Mouse (Mus musculus) liver, postnatal 0 days (tissue): Measurements from ENCODE around the gene March6. TPM values are rescaled to one million over a fixed set of nuclear protein-coding genes. Genes with fewer than 3 reads are reported as not detected.

Experiments used
- ATAC-seq: fragments of 200-750 bp; cut with Nextera tagmentation; 2 replicates; pipeline ENCODE4 v1.8.0; 2017; ENCODE audit warnings: mild to moderate bottlenecking, moderate library complexity
- DNase-seq: peaks from one replicate; pipeline ENCODE4 v3.0.0-alpha.2; 2016
- H3K27ac ChIP-seq: fragments of 300-500 bp; sonication (generic); 2 replicates; pipeline ENCODE4 v1.5.1; 2014; ENCODE audit warnings: antibody characterized with exemption, moderate library complexity, mild to moderate bottlenecking, low read depth
- H3K27me3 ChIP-seq: fragments of 300-500 bp; sonication (generic); 2 replicates; pipeline ENCODE4 v1.6.1; 2014; ENCODE audit warnings: low read length, control low read depth, mixed read lengths; ENCODE audit not compliant: insufficient read depth
- H3K36me3 ChIP-seq: fragments of 300-500 bp; sonication (generic); replicated peaks from 2 replicates; pipeline ENCODE4 v1.6.1; 2014; ENCODE audit warnings: mild to moderate bottlenecking, control low read depth, low read length, moderate library complexity, mixed read lengths; ENCODE audit not compliant: insufficient read depth
- H3K4me1 ChIP-seq: fragments of 300-500 bp; sonication (generic); 2 replicates; pipeline ENCODE4 v1.6.1; 2014; ENCODE audit warnings: antibody characterized with exemption, mild to moderate bottlenecking, control low read depth; ENCODE audit not compliant: insufficient read depth
- H3K4me2 ChIP-seq: fragments of 300-500 bp; sonication (generic); 2 replicates; pipeline ENCODE4 v1.6.1; 2014; ENCODE audit warnings: low read depth, mild to moderate bottlenecking, low read length, moderate library complexity, mixed read lengths
- H3K4me3 ChIP-seq: fragments of 300-500 bp; sonication (generic); 2 replicates; pipeline ENCODE4 v1.5.1; 2014; ENCODE audit warnings: low read depth, low read length
- H3K9ac ChIP-seq: fragments of 300-500 bp; sonication (generic); replicated peaks from 2 replicates; pipeline ENCODE4 v1.6.1; 2014; ENCODE audit warnings: mild to moderate bottlenecking, moderate library complexity
- H3K9me3 ChIP-seq: fragments of 300-500 bp; sonication (generic); 2 replicates; pipeline ENCODE4 v1.6.1; 2016; ENCODE audit warnings: mild to moderate bottlenecking, control low read depth, low read length, mixed read lengths
- CTCF ChIP-seq: sonication (generic); IDR thresholded peaks from 2 replicates; pipeline ENCODE4 v1.5.1; 2016; ENCODE audit warnings: antibody characterized with exemption, low read depth
- EP300 ChIP-seq: IDR thresholded peaks from 2 replicates; pipeline ENCODE4 v1.6.1; 2016; ENCODE audit warnings: antibody characterized with exemption, low read depth, mild to moderate bottlenecking
- WGBS: fragments of 180-500 bp; shearing (Covaris S2); extraction: QIAGEN DNeasy Blood & Tissue Kit; methylation state at CpG from one replicate; pipeline ENCODE4 v1.1.7; 2014; ENCODE audit not compliant: insufficient replicate concordance; 5-methylcytosine and 5-hydroxymethylcytosine counted together
- polyA plus RNA-seq: library from polyadenylated mRNA; unstranded; fragments of >200 nt; fragmentation: Nextera tagmentation; extraction: Ambion mirVana; gene quantifications from 2 replicates; pipeline ENCODE4 v1.2.1, GENCODE M21; 2015

The March6 gene
- polyA plus RNA-seq, 1 experiment from 2014 or later, result 17.3 TPM

DNA sequence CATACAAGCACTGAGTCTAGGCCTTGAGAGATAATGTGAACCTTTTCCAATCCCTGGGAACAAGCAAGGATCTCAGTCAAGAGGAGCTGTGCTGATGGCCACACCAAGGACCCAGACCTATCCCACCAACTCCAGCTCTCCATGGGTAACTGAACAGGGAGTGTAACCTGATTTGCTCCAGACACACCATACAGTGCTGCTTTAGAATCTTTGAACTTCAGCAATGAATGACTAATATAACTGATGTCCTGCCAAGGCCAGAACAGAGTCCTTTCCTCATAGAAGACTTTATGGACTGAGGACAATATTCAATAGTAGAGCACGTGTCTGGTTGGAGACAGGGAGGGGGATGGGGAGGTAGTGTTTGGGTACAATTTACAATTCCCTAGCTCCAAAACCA, 14.2 kb upstream of the March6 start:
- Histone ChIP-seq H3K9me3 (no peaks in the 10 kb centered on the region), H3K4me1 (peaks cover 49% of the 10 kb centered on the region), H3K9ac (no peak overlapping the region), H3K4me2 (peak overlapping the region; percentile 4; the same call in 1 of the 2 replicates), H3K4me3 (no peak overlapping the region), H3K36me3 (no peaks in the 10 kb centered on the region), H3K27ac (peak overlapping the region; percentile 60), H3K27me3 (no peaks in the 10 kb centered on the region)
- DNase-seq (no peak), ATAC-seq (peak; percentile 78)
- WGBS, result 41% methylated on average over 1 of the region's 1 CpGs
- TF ChIP-seq EP300 (peak; percentile 18; the same call in 1 of the 2 replicates), CTCF (no peak)

GRCm38 (mm10) chr15:31543246-31543645, 12.4 kb upstream of the March6 start:
- 0 out of 2 replicates have a peak overlapping the region, but pooled peaks have one; percentile 71 for H3K27ac ChIP-seq
- H3K27me3 ChIP-seq, result no peaks in the 10 kb centered on the region
- H3K4me2 ChIP-seq, result no peak overlapping the region
- H3K9ac ChIP-seq, result no peak overlapping the region
- H3K4me3 ChIP-seq, result no peak overlapping the region
- DNase-seq, result no peak
- H3K9me3 ChIP-seq, result no peaks in the 10 kb centered on the region
- no peaks in the 10 kb centered on the region for H3K36me3 ChIP-seq
- peak; percentile 16; the same call in 1 of the 2 replicates for ATAC-seq
- WGBS, result 9% methylated on average over 3 of the region's 3 CpGs
- TF ChIP-seq CTCF (no peak), EP300 (no peak)
- H3K4me1 ChIP-seq, result peaks cover 53% of the 10 kb centered on the region

- Histone ChIP-seq H3K9me3 (no peaks in the 10 kb centered on the region), H3K4me1 (peaks cover 52% of the 10 kb centered on the region), H3K9ac (no peak overlapping the region), H3K4me3 (no peak overlapping the region), H3K4me2 (peak overlapping the region; percentile 48), H3K27ac (peak overlapping the region; percentile 71), H3K27me3 (no peaks in the 10 kb centered on the region), H3K36me3 (no peaks in the 10 kb centered on the region)
- ATAC-seq (no peak), DNase-seq (no peak)
- TF ChIP-seq EP300 (no peak), CTCF (no peak)
- WGBS, result 12% methylated on average over 10 of the region's 10 CpGs
These were observed 11.4 kb upstream of the March6 start for GRCm38 (mm10) chr15:31542013-31542958.

GRCm38 (mm10) chr15:31540513-31540802, 9.6 kb upstream of the March6 start:
- Histone ChIP-seq H3K9ac (peak overlapping the region; percentile 49), H3K27me3 (no peaks in the 10 kb centered on the region), H3K27ac (peak overlapping the region; percentile 74), H3K4me2 (peak overlapping the region; percentile 53), H3K9me3 (no peaks in the 10 kb centered on the region), H3K36me3 (no peaks in the 10 kb centered on the region), H3K4me1 (peaks cover 61% of the 10 kb centered on the region), H3K4me3 (peak overlapping the region; percentile 24)
- WGBS, result 17% methylated on average over 1 of the region's 1 CpGs
- TF ChIP-seq CTCF (no peak), EP300 (no peak)
- ATAC-seq (peak; percentile 44), DNase-seq (no peak)

- Histone ChIP-seq H3K36me3 (no peaks in the 10 kb centered on the region), H3K9ac (peak overlapping the region; percentile 49), H3K9me3 (no peaks in the 10 kb centered on the region), H3K4me2 (peak overlapping the region; percentile 53), H3K4me1 (peaks cover 62% of the 10 kb centered on the region), H3K27ac (peak overlapping the region; percentile 74), H3K27me3 (no peaks in the 10 kb centered on the region), H3K4me3 (peak overlapping the region; percentile 24)
- ATAC-seq, result peak; percentile 82
- TF ChIP-seq CTCF, result no peak
- peak; percentile 93 for TF ChIP-seq EP300
- peak; percentile 49 for DNase-seq
- 33% methylated on average over 9 of the region's 9 CpGs for WGBS
These were observed 9.0 kb upstream of the March6 start for GRCm38 (mm10) chr15:31539643-31540512.

DNA sequence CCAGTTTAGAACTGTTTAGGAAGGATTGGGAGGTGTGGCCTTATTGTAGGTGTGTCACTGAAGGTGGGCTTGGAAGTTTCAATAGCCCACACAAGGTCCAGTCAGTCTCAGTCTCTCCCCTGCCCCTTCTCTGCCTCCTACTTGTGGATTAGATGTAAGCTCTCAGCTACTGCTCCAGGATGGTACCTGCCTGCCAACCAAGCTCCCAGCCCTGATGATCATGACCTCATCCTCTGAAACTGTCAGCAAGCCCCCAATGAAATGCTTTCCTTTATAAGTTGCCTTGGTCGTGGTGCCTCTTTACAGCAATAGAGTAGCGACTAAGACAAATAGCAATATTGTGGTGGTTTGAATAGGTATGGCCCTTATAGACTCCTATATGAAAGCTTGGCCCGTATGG, 7.5 kb upstream of the March6 start:
- TF ChIP-seq CTCF, result no peak
- no peak for TF ChIP-seq EP300
- WGBS, result 92% methylated on average over 3 of the region's 3 CpGs
- ATAC-seq (no peak), DNase-seq (no peak)
- Histone ChIP-seq H3K27me3 (no peaks in the 10 kb centered on the region), H3K4me3 (no peak overlapping the region), H3K36me3 (no peaks in the 10 kb centered on the region), H3K4me1 (peaks cover 59% of the 10 kb centered on the region), H3K27ac (no peak overlapping the region), H3K9ac (no peak overlapping the region), H3K9me3 (no peaks in the 10 kb centered on the region), H3K4me2 (no peak overlapping the region)
